Mouse (Mus musculus) liver, postnatal 0 days (tissue): Measurements from ENCODE around the gene Gm21974.

Experiments used
- CTCF ChIP-seq: sonication (generic); IDR thresholded peaks from 2 replicates; pipeline ENCODE4 v1.5.1; 2016; ENCODE audit warnings: antibody characterized with exemption, low read depth
- EP300 ChIP-seq: IDR thresholded peaks from 2 replicates; pipeline ENCODE4 v1.6.1; 2016; ENCODE audit warnings: antibody characterized with exemption, low read depth, mild to moderate bottlenecking

DNA sequence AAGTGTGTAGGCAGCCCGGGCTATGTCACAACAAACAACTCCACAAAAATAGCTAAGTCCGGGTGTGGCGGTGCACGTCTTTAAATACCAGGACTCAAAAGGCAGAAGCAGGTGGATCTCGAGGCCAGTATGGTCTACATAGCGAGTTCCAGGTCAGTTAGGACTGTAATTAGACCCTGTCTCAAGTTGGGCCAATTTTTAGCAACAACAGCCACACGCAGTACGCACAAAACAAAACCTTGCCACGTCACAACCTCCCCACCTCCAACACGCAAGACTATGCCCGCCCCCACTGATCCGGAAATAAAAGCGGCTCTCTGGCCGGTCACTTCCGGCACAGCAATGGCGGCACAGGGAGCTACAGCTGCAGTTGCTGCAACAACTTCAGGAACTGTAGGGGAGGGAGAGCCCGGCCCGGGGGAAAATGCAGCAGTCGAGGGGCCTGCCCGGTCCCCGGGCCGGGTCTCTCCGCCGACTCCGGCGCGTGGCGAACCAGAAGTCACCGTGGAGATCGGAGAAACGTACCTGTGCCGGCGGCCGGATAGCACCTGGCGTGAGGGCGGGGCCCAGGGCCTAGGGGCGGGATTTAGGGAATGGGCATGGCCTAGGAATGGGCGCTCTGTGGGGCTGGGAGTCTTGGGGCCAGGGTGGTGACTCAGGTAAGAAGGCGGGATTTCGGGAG is 17.1 kb upstream of the Gm21974 start, which contains the start of gene Kat8:
- TF ChIP-seq CTCF (no peak), EP300 (peak; percentile 66)
